Mouse (Mus musculus) urinary bladder, postnatal 0 days (tissue): Measurements from ENCODE around the gene Mrgprh. TPM values are rescaled to one million over a fixed set of nuclear protein-coding genes. Genes with fewer than 3 reads are reported as not detected.

ENCODE experiments used
- microRNA-seq: library from miRNA; unstranded; fragments of <30 nt; microRNA quantifications from one replicate; pipeline ENCODE4, GENCODE M21; 2016
- polyA plus RNA-seq: library from polyadenylated mRNA; unstranded; fragments of >200 nt; fragmentation: Nextera tagmentation; extraction: Ambion mirVana; gene quantifications from 2 replicates; pipeline ENCODE4 v1.2.1, GENCODE M21; 2015

Mrgprh gene
- polyA plus RNA-seq: not detected in 2 replicates

DNA sequence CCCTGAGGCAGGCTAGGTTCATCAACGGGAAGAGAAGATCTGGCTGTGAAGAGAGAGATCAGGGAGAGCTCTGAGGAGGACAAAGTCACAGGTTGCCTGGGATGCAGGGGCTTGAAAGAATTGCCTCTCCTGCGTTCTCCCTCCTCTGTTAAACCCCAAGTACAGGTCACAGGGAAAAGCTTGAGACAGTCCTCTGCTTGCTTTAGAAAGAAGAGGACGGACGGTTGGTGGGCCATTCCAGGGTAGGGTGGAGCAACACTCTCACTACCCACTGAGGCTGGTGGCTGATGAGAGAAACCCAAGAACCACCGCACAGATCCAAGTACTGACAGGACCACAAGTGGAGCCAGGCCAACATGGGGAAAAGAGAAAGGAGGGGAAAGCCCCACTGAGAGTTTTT is at the start of gene Mrgprh:
Gene Mrgprh, plus strand, starts transcription at position 301 of the 400 bp plus-strand sequence.

DNA sequence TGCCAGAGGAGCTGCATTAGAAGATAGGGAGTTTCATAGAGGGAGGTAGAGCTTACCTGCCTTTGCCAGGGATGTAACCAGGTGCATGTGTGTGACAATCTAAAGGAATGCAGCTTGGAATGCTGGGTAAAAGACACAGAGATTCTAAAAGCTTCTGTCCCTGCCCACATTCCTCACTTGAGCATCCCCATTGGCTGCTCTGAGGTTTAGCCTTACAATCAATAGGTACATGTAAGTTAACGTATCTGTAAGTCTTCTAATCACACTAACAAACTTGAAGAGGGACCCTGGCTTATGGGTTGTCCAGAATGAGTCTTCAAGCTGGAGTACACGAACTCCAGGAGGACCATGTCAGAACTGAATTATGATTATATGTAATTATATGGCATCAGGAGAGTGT is 7.8 kb upstream of the Mrgprh start, which contains the start of gene Mas1:
Gene Mas1, minus strand, starts transcription at position 101 of the 400 bp plus-strand sequence.

DNA sequence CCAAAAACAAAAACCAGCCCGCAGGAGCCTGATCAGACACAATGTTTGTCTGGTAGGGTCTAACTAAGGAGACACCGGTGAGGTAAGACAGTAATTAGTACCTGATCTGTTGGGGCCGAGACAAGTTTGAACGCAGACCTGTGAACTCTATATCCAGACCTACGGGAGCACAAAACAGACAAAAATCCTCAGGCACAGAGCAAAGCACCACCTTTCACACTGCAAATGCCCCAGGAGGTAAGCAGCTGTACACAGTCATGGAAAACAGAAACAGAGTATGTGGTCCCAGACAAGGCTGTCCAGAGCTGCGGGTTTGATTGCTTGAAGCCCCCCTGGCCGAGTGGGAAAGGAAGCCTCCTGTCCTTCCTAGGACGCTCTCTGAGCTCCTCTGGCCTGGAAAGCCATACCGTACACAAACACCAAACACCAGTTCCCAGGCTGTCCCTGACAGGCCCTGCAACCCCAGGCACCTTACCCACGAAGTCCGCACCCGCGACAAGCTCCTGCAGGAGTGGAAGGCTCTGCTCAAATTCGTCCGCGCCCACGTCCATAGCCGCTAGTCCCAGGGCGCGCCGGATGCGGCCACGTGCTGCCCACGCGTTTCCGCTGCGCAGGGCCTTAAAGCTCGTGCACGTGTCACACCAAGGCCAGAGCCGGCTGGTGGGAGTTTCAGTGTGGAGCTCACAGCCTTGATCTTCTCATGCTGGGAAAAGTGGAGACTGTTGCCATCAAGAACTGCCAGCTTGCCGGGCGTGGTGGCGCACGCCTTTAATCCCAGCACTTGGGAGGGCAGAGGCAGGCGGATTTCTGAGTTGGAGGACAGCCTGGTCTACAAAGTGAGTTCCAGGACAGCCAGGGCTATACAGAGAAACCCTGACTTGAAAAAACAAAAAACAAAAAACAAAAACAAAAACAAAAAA is 33.8 kb downstream of the Mrgprh start, which contains the start of gene Pnldc1:
Gene Pnldc1, minus strand, starts transcription at position 870 of the 920 bp plus-strand sequence.

DNA sequence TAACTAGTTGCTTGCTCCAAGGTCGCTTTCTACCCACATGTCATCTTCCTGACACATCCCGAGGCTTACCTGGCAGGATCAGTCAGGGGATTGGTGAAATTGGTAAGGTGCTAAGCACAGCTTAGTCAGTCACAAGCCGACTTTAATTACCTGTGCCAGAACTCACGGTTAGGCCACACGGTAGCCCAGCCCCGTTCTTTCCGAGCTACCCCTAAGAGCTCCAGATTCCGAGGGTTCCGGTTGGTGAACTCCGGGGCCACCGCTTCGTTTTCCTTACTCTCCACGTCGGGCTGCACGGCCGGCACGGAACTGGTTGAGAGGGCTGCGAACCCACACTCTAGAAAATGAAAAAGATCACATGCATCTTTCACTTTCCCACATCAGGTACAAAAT is 39.6 kb downstream of the Mrgprh start, which contains the start of gene Tcp1:
Gene Tcp1, plus strand, starts transcription at position 214 of the 393 bp plus-strand sequence.

DNA sequence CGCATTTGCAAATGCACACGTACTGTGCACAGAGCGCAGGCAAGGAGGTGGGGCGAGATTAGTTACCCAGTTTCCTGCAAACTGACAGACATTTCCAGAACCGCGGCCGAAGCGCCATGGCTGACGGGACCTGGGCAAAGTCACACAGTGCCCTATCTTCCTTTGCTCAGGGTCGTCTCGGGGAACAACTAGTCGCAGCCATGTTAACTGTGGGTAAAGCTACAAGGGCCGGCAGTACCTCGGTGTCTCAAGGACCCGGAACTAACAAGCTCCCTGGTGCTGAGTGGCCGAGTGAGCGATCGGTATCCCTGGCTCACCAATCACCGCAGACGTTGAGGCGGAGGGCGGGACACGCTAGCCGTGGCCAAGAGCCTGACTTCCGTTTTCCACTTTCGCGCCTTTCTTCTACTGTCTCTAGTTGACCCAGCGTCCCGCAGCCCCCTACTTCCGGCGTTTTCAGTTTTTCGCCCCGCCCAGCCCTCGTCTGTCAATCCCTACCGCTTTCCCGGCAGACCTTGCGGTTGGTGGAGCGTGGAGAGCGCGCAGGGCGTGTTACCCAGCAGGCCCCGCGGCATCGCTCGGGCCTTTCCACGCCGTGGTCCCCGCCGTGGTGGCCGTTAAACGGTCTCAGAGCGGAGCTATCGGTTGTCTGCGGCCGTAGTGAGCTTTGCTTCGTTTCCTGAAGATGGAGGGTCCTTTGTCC is 40.2 kb downstream of the Mrgprh start, which contains the start of gene Mrpl18:
Gene Mrpl18, minus strand, starts transcription at position 465 of the 703 bp plus-strand sequence.

Small RNA genes within 50 kb of the gene (microRNA-seq; reads per million reads assigned to microRNA genes)
- not detected for gene Gm24085

Other genes starting within 250 kb of the Mrgprh start
- gene Slc22a1, start 200.2 kb upstream of the Mrgprh start, polyA plus RNA-seq: 13.4 and 13.6 TPM in 2 replicates
- gene Igf2r, start 106.4 kb upstream of the Mrgprh start, polyA plus RNA-seq: 43.1 and 44.3 TPM in 2 replicates
- gene Mas1, start 7.9 kb upstream of the Mrgprh start, polyA plus RNA-seq: 0.19 and 0.34 TPM in 2 replicates
- 0.30 and 0.39 TPM in 2 replicates for gene Pnldc1, start 34.2 kb downstream of the Mrgprh start, polyA plus RNA-seq
- gene Tcp1, start 39.7 kb downstream of the Mrgprh start, polyA plus RNA-seq: 297 and 403 TPM in 2 replicates
- gene Mrpl18, start 40.3 kb downstream of the Mrgprh start, polyA plus RNA-seq: 82.7 and 91.4 TPM in 2 replicates
- gene Acat3, start 64.6 kb downstream of the Mrgprh start, polyA plus RNA-seq: 0.59 and 0.75 TPM in 2 replicates
- gene Acat2, start 84.7 kb downstream of the Mrgprh start, polyA plus RNA-seq: 42.9 and 91.4 TPM in 2 replicates
- 72.9 and 79.5 TPM in 2 replicates for gene Wtap, start 118.1 kb downstream of the Mrgprh start, polyA plus RNA-seq
- 182 and 196 TPM in 2 replicates for gene Sod2, start 130.8 kb downstream of the Mrgprh start, polyA plus RNA-seq
- 0.10 TPM in 1 of 2 replicates, not detected in the other for gene Gpr31b, start 176.3 kb downstream of the Mrgprh start, polyA plus RNA-seq
- gene Tcp10b, start 185.1 kb downstream of the Mrgprh start, polyA plus RNA-seq: 0.13 TPM in 1 of 2 replicates, not detected in the other